Mouse (Mus musculus): Measurements from ENCODE around the gene Supt16. TPM values are rescaled to one million over a fixed set of nuclear protein-coding genes. Genes with fewer than 3 reads are reported as not detected.

Supt16 gene
- 92.3 and 92.8 TPM in 2 replicates for polyA plus RNA-seq (2014; fragmentation: Nextera tagmentation; extraction: Ambion mirVana)

- Histone ChIP-seq H3K36me3 (ENCODE audit: control insufficient read depth, insufficient read depth, low read length) (peaks cover 8% of the 10 kb centered on the region; the same call in 1 of the 2 replicates), H3K9ac (ENCODE audit: low read length) (peak within 1 kb of the TSS; percentile 98), H3K4me1 (replicated peaks; ENCODE audit: control insufficient read depth, insufficient read depth, low read length) (0 out of 2 replicates have a peak, but pooled peaks cover 4% of the 10 kb centered on the region), H3K9me3 (ENCODE audit: control insufficient read depth, low read length) (no peaks in the 10 kb centered on the region), H3K4me3 (ENCODE audit: low read depth, low read length) (peak within 1 kb of the TSS; percentile 98), H3K27ac (ENCODE audit: low read depth, low read length) (peak within 1 kb of the TSS; percentile 99), H3K4me2 (ENCODE audit: low read depth, low read length, severe bottlenecking) (peak within 1 kb of the TSS; percentile 72), H3K27me3 (ENCODE audit: control insufficient read depth, insufficient read depth, low read length) (no peaks in the 10 kb centered on the region)
- under 1% methylated on average over 55 of the region's 59 CpGs for WGBS
- DNase-seq (ENCODE audit: low spot score): peak; percentile 94
- peak; percentile 96 for ATAC-seq (replicated peaks; ENCODE audit: low FRiP score)
These were observed at the start of gene Supt16 for GRCm38 (mm10) chr14:52197156-52197878. TSS of gene Supt16 (minus strand) at chr14:52197416.

- H3K9me3 ChIP-seq (ENCODE audit: control insufficient read depth, low read length): no peaks in the 10 kb centered on the region
- H3K4me3 ChIP-seq (ENCODE audit: low read depth, low read length): no peak overlapping the region
- H3K9ac ChIP-seq (ENCODE audit: low read length): no peak overlapping the region
- no peaks in the 10 kb centered on the region for H3K27me3 ChIP-seq (ENCODE audit: control insufficient read depth, insufficient read depth, low read length)
- no peak for DNase-seq (ENCODE audit: low spot score)
- no peak overlapping the region for H3K27ac ChIP-seq (ENCODE audit: low read depth, low read length)
- ATAC-seq (replicated peaks; ENCODE audit: low FRiP score): no peak
- H3K4me2 ChIP-seq (ENCODE audit: low read depth, low read length, severe bottlenecking): no peak overlapping the region
- 87% methylated on average over 4 of the region's 4 CpGs for WGBS
- no peaks in the 10 kb centered on the region for H3K36me3 ChIP-seq (ENCODE audit: control insufficient read depth, insufficient read depth, low read length)
- peaks cover 2% of the 10 kb centered on the region; the same call in 1 of the 2 replicates for H3K4me1 ChIP-seq (replicated peaks; ENCODE audit: control insufficient read depth, insufficient read depth, low read length)
These were observed 48.9 kb upstream of the Supt16 start for GRCm38 (mm10) chr14:52246129-52246528.

GRCm38 (mm10) chr14:52244690-52245042, 47.5 kb upstream of the Supt16 start:
- Histone ChIP-seq H3K36me3 (ENCODE audit: control insufficient read depth, insufficient read depth, low read length) (no peaks in the 10 kb centered on the region), H3K27me3 (ENCODE audit: control insufficient read depth, insufficient read depth, low read length) (no peaks in the 10 kb centered on the region), H3K9ac (ENCODE audit: low read length) (peak overlapping the region; percentile 70), H3K4me3 (ENCODE audit: low read depth, low read length) (peak overlapping the region; percentile 80), H3K27ac (ENCODE audit: low read depth, low read length) (no peak overlapping the region), H3K4me2 (ENCODE audit: low read depth, low read length, severe bottlenecking) (peak overlapping the region; percentile 60), H3K9me3 (ENCODE audit: control insufficient read depth, low read length) (no peaks in the 10 kb centered on the region), H3K4me1 (replicated peaks; ENCODE audit: control insufficient read depth, insufficient read depth, low read length) (peaks cover 2% of the 10 kb centered on the region; the same call in 1 of the 2 replicates)
- 15% methylated on average over 7 of the region's 7 CpGs for WGBS
- DNase-seq (ENCODE audit: low spot score) (no peak), ATAC-seq (replicated peaks; ENCODE audit: low FRiP score) (no peak; the same call in 1 of the 2 replicates)

DNA sequence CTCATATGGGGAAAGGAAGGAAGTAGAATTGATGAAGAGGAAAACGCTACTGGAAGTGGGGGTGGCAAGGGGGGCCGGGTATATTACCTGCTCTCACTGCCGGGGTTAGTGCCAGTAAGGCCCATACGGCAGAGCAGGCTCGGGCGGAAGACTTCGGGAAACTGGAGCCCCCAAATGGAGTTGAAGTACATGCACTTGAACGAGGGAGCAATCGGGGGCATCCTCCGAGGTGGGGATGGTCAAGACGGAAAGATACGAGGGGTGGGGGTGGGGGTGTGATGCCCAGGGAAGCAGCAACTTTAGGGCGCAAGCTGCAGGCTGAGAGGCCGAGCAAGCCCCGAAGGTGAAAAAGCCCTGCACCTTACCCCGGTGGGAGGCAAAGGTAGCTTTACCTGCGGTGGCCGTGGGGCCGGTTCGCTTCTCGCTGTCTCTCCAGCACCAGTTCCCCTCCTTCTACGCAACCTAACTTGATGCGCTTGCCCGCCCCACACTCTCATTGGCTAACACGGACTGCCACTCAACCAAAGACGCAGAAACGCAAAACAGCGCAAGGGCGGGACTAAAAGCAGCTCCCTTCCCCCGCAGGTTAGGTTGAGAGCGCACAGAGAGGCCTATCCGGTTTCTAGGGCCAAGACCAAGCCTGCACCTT, 46.9 kb upstream of the Supt16 start:
- Histone ChIP-seq H3K4me1 (replicated peaks; ENCODE audit: control insufficient read depth, insufficient read depth, low read length) (peaks cover 2% of the 10 kb centered on the region; the same call in 1 of the 2 replicates), H3K27me3 (ENCODE audit: control insufficient read depth, insufficient read depth, low read length) (no peaks in the 10 kb centered on the region), H3K9ac (ENCODE audit: low read length) (peak overlapping the region; percentile 70), H3K27ac (ENCODE audit: low read depth, low read length) (no peak overlapping the region), H3K4me3 (ENCODE audit: low read depth, low read length) (peak overlapping the region; percentile 80), H3K9me3 (ENCODE audit: control insufficient read depth, low read length) (no peaks in the 10 kb centered on the region), H3K4me2 (ENCODE audit: low read depth, low read length, severe bottlenecking) (peak overlapping the region; percentile 76), H3K36me3 (ENCODE audit: control insufficient read depth, insufficient read depth, low read length) (no peaks in the 10 kb centered on the region)
- WGBS: 1% methylated on average over 32 of the region's 32 CpGs
- DNase-seq (ENCODE audit: low spot score) (peak; percentile 98), ATAC-seq (replicated peaks; ENCODE audit: low FRiP score) (peak; percentile 99)

- Histone ChIP-seq H3K27me3 (ENCODE audit: control insufficient read depth, insufficient read depth, low read length) (no peaks in the 10 kb centered on the region), H3K4me2 (ENCODE audit: low read depth, low read length, severe bottlenecking) (no peak overlapping the region), H3K36me3 (ENCODE audit: control insufficient read depth, insufficient read depth, low read length) (peaks cover 14% of the 10 kb centered on the region), H3K4me1 (replicated peaks; ENCODE audit: control insufficient read depth, insufficient read depth, low read length) (no peaks in the 10 kb centered on the region), H3K9ac (ENCODE audit: low read length) (no peak overlapping the region), H3K27ac (ENCODE audit: low read depth, low read length) (no peak overlapping the region), H3K9me3 (ENCODE audit: control insufficient read depth, low read length) (no peaks in the 10 kb centered on the region), H3K4me3 (ENCODE audit: low read depth, low read length) (no peak overlapping the region)
- DNase-seq (ENCODE audit: low spot score): no peak
- no peak for ATAC-seq (replicated peaks; ENCODE audit: low FRiP score)
- 94% methylated on average over 1 of the region's 1 CpGs for WGBS
These were observed 39.0 kb upstream of the Supt16 start for GRCm38 (mm10) chr14:52236216-52236615.

GRCm38 (mm10) chr14:52235165-52235564, 37.9 kb upstream of the Supt16 start:
- no peak for ATAC-seq (replicated peaks; ENCODE audit: low FRiP score)
- no peak overlapping the region for H3K4me2 ChIP-seq (ENCODE audit: low read depth, low read length, severe bottlenecking)
- no peak overlapping the region for H3K27ac ChIP-seq (ENCODE audit: low read depth, low read length)
- H3K36me3 ChIP-seq (ENCODE audit: control insufficient read depth, insufficient read depth, low read length): peaks cover 17% of the 10 kb centered on the region
- DNase-seq (ENCODE audit: low spot score): no peak
- no peak overlapping the region for H3K9ac ChIP-seq (ENCODE audit: low read length)
- no peaks in the 10 kb centered on the region for H3K9me3 ChIP-seq (ENCODE audit: control insufficient read depth, low read length)
- H3K4me3 ChIP-seq (ENCODE audit: low read depth, low read length): no peak overlapping the region
- no peaks in the 10 kb centered on the region for H3K27me3 ChIP-seq (ENCODE audit: control insufficient read depth, insufficient read depth, low read length)
- 96% methylated on average over 7 of the region's 7 CpGs for WGBS
- no peaks in the 10 kb centered on the region for H3K4me1 ChIP-seq (replicated peaks; ENCODE audit: control insufficient read depth, insufficient read depth, low read length)

DNA sequence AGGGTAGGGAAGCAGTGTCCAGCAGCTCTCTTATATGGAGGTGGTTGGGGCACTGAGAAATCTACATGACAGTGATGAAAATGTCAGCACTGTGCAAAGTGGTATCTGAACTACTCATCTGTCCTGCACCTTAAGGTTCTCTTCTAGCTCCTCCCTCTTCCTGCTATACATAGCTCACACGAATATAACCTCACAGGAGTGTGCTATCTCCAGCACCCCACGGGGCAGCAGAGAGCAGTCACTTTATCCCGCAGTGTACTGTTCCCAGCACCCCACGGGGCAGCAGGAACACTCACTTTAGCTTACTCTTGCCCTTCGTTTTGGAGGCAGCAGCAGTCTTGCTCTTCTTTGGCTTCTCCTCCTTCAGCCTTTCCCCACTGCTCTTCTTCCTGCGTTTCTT, 35.0 kb upstream of the Supt16 start:
- no peaks in the 10 kb centered on the region for H3K9me3 ChIP-seq (ENCODE audit: control insufficient read depth, low read length)
- ATAC-seq (replicated peaks; ENCODE audit: low FRiP score): no peak
- H3K36me3 ChIP-seq (ENCODE audit: control insufficient read depth, insufficient read depth, low read length): peaks cover 20% of the 10 kb centered on the region
- H3K27me3 ChIP-seq (ENCODE audit: control insufficient read depth, insufficient read depth, low read length): no peaks in the 10 kb centered on the region
- DNase-seq (ENCODE audit: low spot score): no peak
- H3K4me2 ChIP-seq (ENCODE audit: low read depth, low read length, severe bottlenecking): no peak overlapping the region
- H3K4me3 ChIP-seq (ENCODE audit: low read depth, low read length): no peak overlapping the region
- no peak overlapping the region for H3K9ac ChIP-seq (ENCODE audit: low read length)
- 83% methylated on average over 6 of the region's 6 CpGs for WGBS
- H3K27ac ChIP-seq (ENCODE audit: low read depth, low read length): no peak overlapping the region
- H3K4me1 ChIP-seq (replicated peaks; ENCODE audit: control insufficient read depth, insufficient read depth, low read length): no peaks in the 10 kb centered on the region

- H3K4me1 ChIP-seq (replicated peaks; ENCODE audit: control insufficient read depth, insufficient read depth, low read length): no peaks in the 10 kb centered on the region
- DNase-seq (ENCODE audit: low spot score): no peak
These were observed 28.8 kb upstream of the Supt16 start for GRCm38 (mm10) chr14:52225972-52226371.

More at GRCm38 (mm10) chr14:52225972-52226371, 28.8 kb upstream of the Supt16 start:
- WGBS: 94% methylated on average over 2 of the region's 2 CpGs
- H3K27ac ChIP-seq (ENCODE audit: low read depth, low read length): no peak overlapping the region
- no peak overlapping the region for H3K9ac ChIP-seq (ENCODE audit: low read length)
- no peak for ATAC-seq (replicated peaks; ENCODE audit: low FRiP score)
- H3K36me3 ChIP-seq (ENCODE audit: control insufficient read depth, insufficient read depth, low read length): peaks cover 13% of the 10 kb centered on the region; the same call in 1 of the 2 replicates
- H3K27me3 ChIP-seq (ENCODE audit: control insufficient read depth, insufficient read depth, low read length): no peaks in the 10 kb centered on the region
- no peak overlapping the region for H3K4me2 ChIP-seq (ENCODE audit: low read depth, low read length, severe bottlenecking)
- H3K9me3 ChIP-seq (ENCODE audit: control insufficient read depth, low read length): no peaks in the 10 kb centered on the region
- H3K4me3 ChIP-seq (ENCODE audit: low read depth, low read length): no peak overlapping the region
